Mouse (Mus musculus) hindbrain, embryonic 12.5 days (tissue): ENCODE measurements at regions not wholly inside any gene's neighbourhood (a gene's known extent, or its start where the extent isn't known, plus 50 kb on each side); places are given as distances from the start of the nearest gene placed in this dataset.

Source experiments
- ATAC-seq: fragments of 200-750 bp; cut with Nextera tagmentation; 2 replicates; pipeline ENCODE4 v1.8.0; 2017; ENCODE audit warnings: moderate TSS enrichment; ENCODE audit not compliant: low FRiP score
- H3K27ac ChIP-seq: fragments of 300-500 bp; sonication (generic); 2 replicates; pipeline ENCODE4 v1.5.1; 2016; ENCODE audit warnings: mild to moderate bottlenecking
- H3K27me3 ChIP-seq: fragments of 300-500 bp; sonication (generic); 2 replicates; pipeline ENCODE4 v1.6.1; 2016; ENCODE audit warnings: mild to moderate bottlenecking
- H3K36me3 ChIP-seq: fragments of 300-500 bp; sonication (generic); 2 replicates; pipeline ENCODE4 v1.6.1; 2016; ENCODE audit warnings: mild to moderate bottlenecking
- H3K4me1 ChIP-seq: fragments of 300-500 bp; sonication (generic); 2 replicates; pipeline ENCODE4 v1.6.1; 2016
- H3K4me2 ChIP-seq: fragments of 300-500 bp; sonication (generic); replicated peaks from 2 replicates; pipeline ENCODE4 v1.6.1; 2016; ENCODE audit warnings: mild to moderate bottlenecking
- H3K4me3 ChIP-seq: fragments of 300-500 bp; sonication (generic); 2 replicates; pipeline ENCODE4 v1.5.1; 2016; ENCODE audit warnings: mild to moderate bottlenecking
- H3K9ac ChIP-seq: fragments of 300-500 bp; sonication (generic); 2 replicates; pipeline ENCODE4 v1.6.1; 2016; ENCODE audit warnings: mild to moderate bottlenecking, moderate library complexity
- H3K9me3 ChIP-seq: fragments of 300-500 bp; sonication (generic); replicated peaks from 2 replicates; pipeline ENCODE4 v1.6.1; 2016; ENCODE audit warnings: mild to moderate bottlenecking
- WGBS: fragments of 180-500 bp; shearing (Covaris S2); methylation state at CpG from one replicate; pipeline ENCODE4 v1.1.7; 2016; 5-methylcytosine and 5-hydroxymethylcytosine counted together

- ATAC-seq = no peak
- 91% methylated on average over 4 of the region's 4 CpGs for WGBS
These were observed 394.8 kb downstream of the Adgrl2 start for GRCm38 (mm10) chr3:148595561-148595960.

GRCm38 (mm10) chr3:148589556-148589955 is 400.8 kb downstream of the Adgrl2 start:
- H3K27me3 ChIP-seq = no peaks in the 10 kb centered on the region
- no peaks in the 10 kb centered on the region for H3K4me1 ChIP-seq
- H3K9ac ChIP-seq = no peak overlapping the region
- H3K36me3 ChIP-seq = no peaks in the 10 kb centered on the region
- no peak for ATAC-seq
- H3K4me2 ChIP-seq = no peak overlapping the region
- no peak overlapping the region for H3K27ac ChIP-seq
- H3K4me3 ChIP-seq = no peak overlapping the region
- 80% methylated on average over 2 of the region's 2 CpGs for WGBS
- H3K9me3 ChIP-seq = no peaks in the 10 kb centered on the region

More at GRCm38 (mm10) chr3:148595561-148595960, 394.8 kb downstream of the Adgrl2 start:
- H3K9ac ChIP-seq = no peak overlapping the region
- H3K27ac ChIP-seq = no peak overlapping the region
- H3K9me3 ChIP-seq = no peaks in the 10 kb centered on the region
- H3K27me3 ChIP-seq = no peaks in the 10 kb centered on the region
- no peak overlapping the region for H3K4me2 ChIP-seq
- no peaks in the 10 kb centered on the region for H3K4me1 ChIP-seq
- H3K36me3 ChIP-seq = no peaks in the 10 kb centered on the region
- no peak overlapping the region for H3K4me3 ChIP-seq

GRCm38 (mm10) chr3:148575735-148576134 is 414.6 kb downstream of the Adgrl2 start:
- Histone ChIP-seq H3K27me3 (no peaks in the 10 kb centered on the region), H3K9ac (no peak overlapping the region), H3K4me1 (no peaks in the 10 kb centered on the region), H3K4me3 (no peak overlapping the region), H3K9me3 (no peaks in the 10 kb centered on the region), H3K36me3 (no peaks in the 10 kb centered on the region), H3K4me2 (no peak overlapping the region), H3K27ac (no peak overlapping the region)
- WGBS = 85% methylated on average over 1 of the region's 1 CpGs
- ATAC-seq = no peak

GRCm38 (mm10) chr3:148572493-148572892 is 417.9 kb downstream of the Adgrl2 start:
- Histone ChIP-seq H3K9me3 (no peaks in the 10 kb centered on the region), H3K4me1 (no peaks in the 10 kb centered on the region), H3K36me3 (no peaks in the 10 kb centered on the region), H3K4me3 (no peak overlapping the region), H3K9ac (no peak overlapping the region), H3K4me2 (no peak overlapping the region), H3K27me3 (no peaks in the 10 kb centered on the region), H3K27ac (no peak overlapping the region)
- no peak for ATAC-seq
- 89% methylated on average over 4 of the region's 4 CpGs for WGBS

- Histone ChIP-seq H3K27me3 (no peaks in the 10 kb centered on the region), H3K36me3 (no peaks in the 10 kb centered on the region), H3K9ac (no peak overlapping the region), H3K27ac (no peak overlapping the region), H3K4me1 (no peaks in the 10 kb centered on the region), H3K9me3 (no peaks in the 10 kb centered on the region), H3K4me2 (no peak overlapping the region), H3K4me3 (no peak overlapping the region)
- ATAC-seq = no peak
- WGBS = 86% methylated on average over 4 of the region's 4 CpGs
These were observed 425.6 kb downstream of the Adgrl2 start for GRCm38 (mm10) chr3:148564716-148565115.

- H3K4me3 ChIP-seq = no peak overlapping the region
- H3K4me1 ChIP-seq = no peaks in the 10 kb centered on the region
- ATAC-seq = no peak
- H3K9me3 ChIP-seq = no peaks in the 10 kb centered on the region
- WGBS = 95% methylated on average over 4 of the region's 4 CpGs
- no peaks in the 10 kb centered on the region for H3K36me3 ChIP-seq
- no peaks in the 10 kb centered on the region for H3K27me3 ChIP-seq
- no peak overlapping the region for H3K9ac ChIP-seq
- no peak overlapping the region for H3K4me2 ChIP-seq
- H3K27ac ChIP-seq = no peak overlapping the region
These were observed 429.1 kb downstream of the Adgrl2 start for GRCm38 (mm10) chr3:148561211-148561610.

GRCm38 (mm10) chr3:148559752-148560460 is 430.4 kb downstream of the Adgrl2 start:
- Histone ChIP-seq H3K9me3 (no peaks in the 10 kb centered on the region), H3K9ac (no peak overlapping the region), H3K27ac (no peak overlapping the region), H3K4me2 (no peak overlapping the region), H3K4me1 (no peaks in the 10 kb centered on the region), H3K36me3 (no peaks in the 10 kb centered on the region), H3K27me3 (no peaks in the 10 kb centered on the region), H3K4me3 (no peak overlapping the region)
- no peak for ATAC-seq
- 85% methylated on average over 13 of the region's 13 CpGs for WGBS

GRCm38 (mm10) chr3:148558592-148559157 is 431.7 kb downstream of the Adgrl2 start:
- Histone ChIP-seq H3K36me3 (no peaks in the 10 kb centered on the region), H3K9ac (no peak overlapping the region), H3K27me3 (no peaks in the 10 kb centered on the region), H3K4me1 (no peaks in the 10 kb centered on the region), H3K4me3 (no peak overlapping the region), H3K4me2 (no peak overlapping the region), H3K9me3 (no peaks in the 10 kb centered on the region), H3K27ac (no peak overlapping the region)
- ATAC-seq = no peak
- WGBS = 78% methylated on average over 5 of the region's 5 CpGs

GRCm38 (mm10) chr3:148555324-148555723 is 435.0 kb downstream of the Adgrl2 start:
- ATAC-seq = no peak
- WGBS = 86% methylated on average over 8 of the region's 8 CpGs

GRCm38 (mm10) chr3:148550716-148551115 is 439.6 kb downstream of the Adgrl2 start:
- no peaks in the 10 kb centered on the region for H3K36me3 ChIP-seq
- H3K9ac ChIP-seq = no peak overlapping the region
- ATAC-seq = no peak
- H3K27me3 ChIP-seq = no peaks in the 10 kb centered on the region
- no peaks in the 10 kb centered on the region for H3K9me3 ChIP-seq
- 91% methylated on average over 2 of the region's 2 CpGs for WGBS
- H3K4me3 ChIP-seq = no peak overlapping the region
- no peak overlapping the region for H3K4me2 ChIP-seq
- H3K4me1 ChIP-seq = no peaks in the 10 kb centered on the region
- no peak overlapping the region for H3K27ac ChIP-seq

More at GRCm38 (mm10) chr3:148555324-148555723, 435.0 kb downstream of the Adgrl2 start:
- no peaks in the 10 kb centered on the region for H3K27me3 ChIP-seq
- H3K9me3 ChIP-seq = no peaks in the 10 kb centered on the region
- H3K4me3 ChIP-seq = no peak overlapping the region
- H3K27ac ChIP-seq = no peak overlapping the region
- no peaks in the 10 kb centered on the region for H3K36me3 ChIP-seq
- no peak overlapping the region for H3K9ac ChIP-seq
- H3K4me2 ChIP-seq = no peak overlapping the region
- no peaks in the 10 kb centered on the region for H3K4me1 ChIP-seq

GRCm38 (mm10) chr3:148544929-148545328 is 445.4 kb downstream of the Adgrl2 start:
- 85% methylated on average over 6 of the region's 6 CpGs for WGBS
- Histone ChIP-seq H3K27me3 (no peaks in the 10 kb centered on the region), H3K4me3 (no peak overlapping the region)

GRCm38 (mm10) chr3:148542217-148542616 is 448.1 kb downstream of the Adgrl2 start:
- H3K9ac ChIP-seq = no peak overlapping the region
- H3K4me3 ChIP-seq = no peak overlapping the region
- no peak overlapping the region for H3K4me2 ChIP-seq
- H3K27ac ChIP-seq = no peak overlapping the region
- WGBS = 90% methylated on average over 5 of the region's 5 CpGs
- no peaks in the 10 kb centered on the region for H3K4me1 ChIP-seq
- no peak for ATAC-seq
- no peaks in the 10 kb centered on the region for H3K36me3 ChIP-seq
- H3K27me3 ChIP-seq = no peaks in the 10 kb centered on the region
- no peaks in the 10 kb centered on the region for H3K9me3 ChIP-seq

More at GRCm38 (mm10) chr3:148544929-148545328, 445.4 kb downstream of the Adgrl2 start:
- no peaks in the 10 kb centered on the region for H3K36me3 ChIP-seq
- H3K9ac ChIP-seq = no peak overlapping the region
- H3K9me3 ChIP-seq = no peaks in the 10 kb centered on the region
- no peaks in the 10 kb centered on the region for H3K4me1 ChIP-seq
- no peak overlapping the region for H3K27ac ChIP-seq
- ATAC-seq = no peak
- H3K4me2 ChIP-seq = no peak overlapping the region
